20 mouse cellular contexts compared by ENCODE assay signal in the genomic region with DNA sequence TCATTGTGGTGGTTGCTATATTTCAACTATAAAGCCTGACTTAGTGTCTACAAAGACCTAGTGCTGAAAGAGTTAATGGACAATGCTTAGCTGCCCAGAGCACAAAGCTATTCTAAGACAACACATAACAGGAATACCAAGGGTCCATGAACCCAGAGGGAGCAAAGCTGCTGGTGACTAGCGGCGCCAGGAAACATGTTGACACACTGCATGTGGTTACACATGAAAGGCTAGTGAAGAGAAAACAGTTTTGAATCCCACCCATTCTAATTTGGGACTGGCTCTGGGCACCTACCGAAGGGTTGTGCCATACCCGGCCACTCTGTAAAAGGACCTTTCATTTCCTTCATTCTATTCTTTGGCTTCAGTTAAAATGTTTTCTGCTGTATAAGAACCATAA.
DNase-seq lines count a peak whose midpoint lies in the region; ATAC-seq and TF ChIP-seq lines count a peak whose summit lies in the region.
"Had no signal": no experiment of that assay in that cellular context is flagged by ENCODE, and none has a peak within 500 bp of the region (broad histone marks: within the 10 kb centered on the region; RNA-seq: fewer than 3 reads in every experiment).

No protein-coding gene starts in this region.

- WGBS in heart, embryonic 11.5 days (ENCODE audit: insufficient replicate concordance): 41% methylated on average over 4 of the region's 4 CpGs
- WGBS in hindbrain, postnatal 0 days: 57% methylated on average over 4 of the region's 4 CpGs
- WGBS in hindbrain, embryonic 11.5 days: 70% methylated on average over 4 of the region's 4 CpGs
- WGBS in lung, embryonic 15.5 days: 49% methylated on average over 4 of the region's 4 CpGs
- WGBS in olfactory bulb, adult 2 months: 65% methylated on average over 4 of the region's 4 CpGs

- H3K4me2 ChIP-seq in heart, embryonic 11.5 days: peak overlapping the region; percentile 27
- H3K4me2 ChIP-seq in hindbrain, postnatal 0 days (ENCODE audit: low read depth, low read length): no peak overlapping the region
- no peak overlapping the region for H3K4me2 ChIP-seq in hindbrain, embryonic 11.5 days (replicated peaks; ENCODE audit: low read depth, low read length)
- no peak overlapping the region for H3K4me2 ChIP-seq in lung, embryonic 15.5 days
- H3K4me2 ChIP-seq: embryonic facial prominence, embryonic 12.5 days; hindbrain, embryonic 13.5 days; lung, embryonic 14.5 days had no signal

- H3K9ac ChIP-seq in heart, embryonic 11.5 days (ENCODE audit: low read depth, low read length): no peak overlapping the region
- no peak overlapping the region for H3K9ac ChIP-seq in hindbrain, postnatal 0 days (replicated peaks; ENCODE audit: low read length)
- H3K9ac ChIP-seq in hindbrain, embryonic 11.5 days (ENCODE audit: low read depth, low read length): no peak overlapping the region
- no peak overlapping the region for H3K9ac ChIP-seq in lung, embryonic 15.5 days
- H3K9ac ChIP-seq: embryonic facial prominence, embryonic 12.5 days; hindbrain, embryonic 13.5 days; lung, embryonic 14.5 days had no signal

- no peaks in the 10 kb centered on the region for H3K9me3 ChIP-seq in heart, embryonic 11.5 days (replicated peaks; ENCODE audit: control insufficient read depth, low read length)
- no peaks in the 10 kb centered on the region for H3K9me3 ChIP-seq in hindbrain, postnatal 0 days (ENCODE audit: low read length)
- H3K9me3 ChIP-seq in hindbrain, embryonic 11.5 days (ENCODE audit: control insufficient read depth, low read length): no peaks in the 10 kb centered on the region
- H3K9me3 ChIP-seq in lung, embryonic 15.5 days: no peaks in the 10 kb centered on the region
- H3K9me3 ChIP-seq: embryonic facial prominence, embryonic 12.5 days; hindbrain, embryonic 13.5 days; megakaryocyte, embryonic 14.5 days had no signal

- H3K4me1 ChIP-seq in heart, embryonic 11.5 days (ENCODE audit: control insufficient read depth, insufficient read depth, low read length): peaks cover 44% of the 10 kb centered on the region
- H3K4me1 ChIP-seq in hindbrain, postnatal 0 days (ENCODE audit: insufficient read depth, low read length): peaks cover 18% of the 10 kb centered on the region
- no peaks in the 10 kb centered on the region for H3K4me1 ChIP-seq in hindbrain, embryonic 11.5 days (replicated peaks; ENCODE audit: control insufficient read depth, insufficient read depth, low read length)
- peaks cover 29% of the 10 kb centered on the region for H3K4me1 ChIP-seq in lung, embryonic 15.5 days
- no peaks in the 10 kb centered on the region for H3K4me1 ChIP-seq in olfactory bulb, adult 2 months (ENCODE audit: control insufficient read depth, insufficient read depth, low read length)

- H3K27me3 ChIP-seq in heart, embryonic 11.5 days (ENCODE audit: control insufficient read depth, insufficient read depth, low read length): no peaks in the 10 kb centered on the region
- H3K27me3 ChIP-seq in hindbrain, postnatal 0 days (ENCODE audit: insufficient read depth, low read length): no peaks in the 10 kb centered on the region
- no peaks in the 10 kb centered on the region for H3K27me3 ChIP-seq in hindbrain, embryonic 11.5 days (ENCODE audit: control insufficient read depth, insufficient read depth, low read length)
- H3K27me3 ChIP-seq in lung, embryonic 15.5 days: no peaks in the 10 kb centered on the region
- H3K27me3 ChIP-seq: embryonic facial prominence, embryonic 12.5 days; hindbrain, embryonic 13.5 days; megakaryocyte, embryonic 14.5 days had no signal

- no peak for TF ChIP-seq POLR2A in olfactory bulb, adult 2 months (IDR thresholded peaks at IDR 0.05; ENCODE audit: insufficient read depth, low read depth, low read length)

- ATAC-seq in heart, embryonic 11.5 days (replicated peaks; ENCODE audit: insufficient number of reproducible peaks, low FRiP score, low TSS enrichment): no peak
- no peak for ATAC-seq in hindbrain, postnatal 0 days
- ATAC-seq in hindbrain, embryonic 11.5 days (ENCODE audit: low FRiP score): no peak
- ATAC-seq in lung, embryonic 15.5 days (ENCODE audit: borderline replicate concordance, extremely low read depth, low FRiP score, low TSS enrichment): no peak
- ATAC-seq: forebrain, embryonic 14.5 days; midbrain, embryonic 16.5 days had no signal

- TF ChIP-seq CTCF in hindbrain, postnatal 0 days (IDR thresholded peaks at IDR 0.05; ENCODE audit: low read depth): no peak
- TF ChIP-seq CTCF in olfactory bulb, adult 2 months (IDR thresholded peaks at IDR 0.05; ENCODE audit: insufficient read depth, low read depth, low read length): no peak

- no peak overlapping the region for H3K4me3 ChIP-seq in heart, embryonic 11.5 days (ENCODE audit: low read depth, low read length)
- H3K4me3 ChIP-seq in hindbrain, postnatal 0 days (ENCODE audit: low read length): no peak overlapping the region
- no peak overlapping the region for H3K4me3 ChIP-seq in hindbrain, embryonic 11.5 days (ENCODE audit: low read depth, low read length)
- H3K4me3 ChIP-seq in lung, embryonic 15.5 days: no peak overlapping the region
- H3K4me3 ChIP-seq in olfactory bulb, adult 2 months (ENCODE audit: insufficient read depth, low read depth, low read length): no peak overlapping the region
- H3K4me3 ChIP-seq: embryonic facial prominence, embryonic 12.5 days; hindbrain, embryonic 13.5 days; megakaryocyte, embryonic 14.5 days had no signal

- DNase-seq in heart, adult 11 months: no peak
- no peak for DNase-seq in hindbrain, postnatal 0 days (ENCODE audit: low spot score)
- no peak for DNase-seq in hindbrain, embryonic 11.5 days (ENCODE audit: low spot score)
- DNase-seq in lung, adult 18-20 months: no peak
- DNase-seq: adrenal gland, postnatal 36 days; cerebellum, adult 18-20 months; kidney, adult 8-10 months; left cerebral cortex, postnatal 4 days; liver; lung, embryonic 14.5 days; right cerebral cortex, postnatal 25 days; thymus, postnatal 36 days had no signal

- no peaks in the 10 kb centered on the region for H3K36me3 ChIP-seq in heart, embryonic 11.5 days (ENCODE audit: control insufficient read depth, insufficient read depth, low read length)
- H3K36me3 ChIP-seq in hindbrain, postnatal 0 days (ENCODE audit: insufficient read depth, low read length): no peaks in the 10 kb centered on the region
- no peaks in the 10 kb centered on the region for H3K36me3 ChIP-seq in hindbrain, embryonic 11.5 days (ENCODE audit: control insufficient read depth, insufficient read depth, low read length)
- no peaks in the 10 kb centered on the region for H3K36me3 ChIP-seq in lung, embryonic 15.5 days
- H3K36me3 ChIP-seq: embryonic facial prominence, embryonic 12.5 days; hindbrain, embryonic 13.5 days had no signal

- H3K27ac ChIP-seq in heart, embryonic 11.5 days (ENCODE audit: low read depth, low read length): peak overlapping the region; percentile 36; the same call in 1 of the 2 replicates
- 0 out of 2 replicates have a peak overlapping the region, but pooled peaks have one; percentile 2 for H3K27ac ChIP-seq in hindbrain, postnatal 0 days
- H3K27ac ChIP-seq in hindbrain, embryonic 11.5 days (ENCODE audit: low read depth, low read length): no peak overlapping the region
- H3K27ac ChIP-seq in lung, embryonic 15.5 days: 0 out of 2 replicates have a peak overlapping the region, but pooled peaks have one; percentile 1
- H3K27ac ChIP-seq in olfactory bulb, adult 2 months (ENCODE audit: insufficient read depth, low read depth, low read length): peak overlapping the region; percentile 33; the same call in 1 of the 2 replicates
- H3K27ac ChIP-seq: embryonic facial prominence, embryonic 12.5 days; hindbrain, embryonic 13.5 days had no signal
